Mouse (Mus musculus) macrophage (primary cell): ENCODE data around the gene Arf3. TPM values are rescaled to one million over a fixed set of nuclear protein-coding genes. Genes with fewer than 3 reads are reported as not detected.
A peak's percentile ranks its signal among the peaks of the same experiment; 100 is the strongest.

Experiments used
- H3K27ac ChIP-seq: fragments of 350-480 bp; formaldehyde crosslinking; 2 replicates; pipeline ENCODE4 v1.9.0; 2021
- H3K36me3 ChIP-seq: fragments of 350-480 bp; formaldehyde crosslinking; 2 replicates; pipeline ENCODE4 v1.9.0; 2021; ENCODE audit errors: inconsistent target
- H3K4me3 ChIP-seq: fragments of 350-480 bp; formaldehyde crosslinking; 2 replicates; pipeline ENCODE4 v1.9.0; 2021; ENCODE audit errors: inconsistent target
- H3K79me2 ChIP-seq: fragments of 350-480 bp; formaldehyde crosslinking; 2 replicates; pipeline ENCODE4 v1.9.0; 2021; ENCODE audit errors: inconsistent target
- WGBS: methylation state at CpG from one replicate; pipeline ENCODE4 v1.1.7; 2026; ENCODE audit warnings: inconsistent platforms; ENCODE audit not compliant: missing documents; 5-methylcytosine and 5-hydroxymethylcytosine counted together
- polyA plus RNA-seq: library from polyadenylated mRNA; stranded (reverse); fragments of 250-400 nt; gene quantifications from 3 replicates; pipeline ENCODE4 v1.2.4, GENCODE M21; 2018; ENCODE audit warnings: inconsistent platforms

Gene Arf3
- polyA plus RNA-seq, 1 experiment from 2014 or later = 100 TPM

- Histone ChIP-seq H3K4me3 (no peak overlapping the region), H3K27ac (no peak overlapping the region), H3K36me3 (no peaks in the 10 kb centered on the region), H3K79me2 (no peaks in the 10 kb centered on the region)
- WGBS = 23% methylated on average over 7 of the region's 8 CpGs
Measured at GRCm38 (mm10) chr15:98780075-98780474, 17.1 kb upstream of the Arf3 start.

- Histone ChIP-seq H3K79me2 (no peaks in the 10 kb centered on the region), H3K4me3 (no peak overlapping the region), H3K27ac (no peak overlapping the region), H3K36me3 (no peaks in the 10 kb centered on the region)
- 10% methylated on average over 2 of the region's 11 CpGs for WGBS
Measured at GRCm38 (mm10) chr15:98778806-98779205, 15.8 kb upstream of the Arf3 start.

GRCm38 (mm10) chr15:98778191-98778770, 15.3 kb upstream of the Arf3 start:
- no peak overlapping the region for H3K27ac ChIP-seq
- no peak overlapping the region for H3K4me3 ChIP-seq
- WGBS = 4% methylated on average over 17 of the region's 25 CpGs
- H3K79me2 ChIP-seq = no peaks in the 10 kb centered on the region
- no peaks in the 10 kb centered on the region for H3K36me3 ChIP-seq

- H3K79me2 ChIP-seq = no peaks in the 10 kb centered on the region
- no peak within 1 kb of the TSS for H3K27ac ChIP-seq
- H3K36me3 ChIP-seq = no peaks in the 10 kb centered on the region
- 3% methylated on average over 33 of the region's 33 CpGs for WGBS
- no peak within 1 kb of the TSS for H3K4me3 ChIP-seq
Measured at GRCm38 (mm10) chr15:98777762-98778161, 14.7 kb upstream of the Arf3 start, which contains the start of gene Wnt10b. TSS of gene Wnt10b (minus strand) at chr15:98778150.

GRCm38 (mm10) chr15:98777005-98777616, 14.1 kb upstream of the Arf3 start:
- Histone ChIP-seq H3K27ac (no peak overlapping the region), H3K36me3 (no peaks in the 10 kb centered on the region), H3K79me2 (no peaks in the 10 kb centered on the region), H3K4me3 (no peak overlapping the region)
- WGBS = 17% methylated on average over 19 of the region's 19 CpGs

- H3K36me3 ChIP-seq = no peaks in the 10 kb centered on the region
- no peaks in the 10 kb centered on the region for H3K79me2 ChIP-seq
- no peak overlapping the region for H3K27ac ChIP-seq
- 11% methylated on average over 62 of the region's 62 CpGs for WGBS
- no peak overlapping the region for H3K4me3 ChIP-seq
Measured at GRCm38 (mm10) chr15:98776280-98777004, 13.4 kb upstream of the Arf3 start.

- no peak overlapping the region for H3K4me3 ChIP-seq
- no peaks in the 10 kb centered on the region for H3K79me2 ChIP-seq
- no peak overlapping the region for H3K27ac ChIP-seq
- WGBS = 52% methylated on average over 5 of the region's 5 CpGs
- no peaks in the 10 kb centered on the region for H3K36me3 ChIP-seq
Measured at GRCm38 (mm10) chr15:98775533-98775932, 12.5 kb upstream of the Arf3 start.

- Histone ChIP-seq H3K4me3 (no peak overlapping the region), H3K36me3 (no peaks in the 10 kb centered on the region), H3K79me2 (no peaks in the 10 kb centered on the region), H3K27ac (no peak overlapping the region)
- WGBS = 93% methylated on average over 15 of the region's 15 CpGs
Measured at GRCm38 (mm10) chr15:98774096-98774495, 11.1 kb upstream of the Arf3 start.

- Histone ChIP-seq H3K27ac (no peak overlapping the region), H3K36me3 (no peaks in the 10 kb centered on the region), H3K4me3 (peak overlapping the region; percentile 10; the same call in 1 of the 2 replicates), H3K79me2 (no peaks in the 10 kb centered on the region)
- WGBS = 8% methylated on average over 36 of the region's 36 CpGs
Measured at GRCm38 (mm10) chr15:98772511-98773211, 9.6 kb upstream of the Arf3 start.

GRCm38 (mm10) chr15:98771813-98772425, 8.9 kb upstream of the Arf3 start:
- no peak overlapping the region for H3K27ac ChIP-seq
- peak overlapping the region; percentile 10; the same call in 1 of the 2 replicates for H3K4me3 ChIP-seq
- WGBS = 28% methylated on average over 12 of the region's 12 CpGs
- no peaks in the 10 kb centered on the region for H3K36me3 ChIP-seq
- H3K79me2 ChIP-seq = no peaks in the 10 kb centered on the region

GRCm38 (mm10) chr15:98768259-98768658, 5.2 kb upstream of the Arf3 start:
- H3K4me3 ChIP-seq = no peak overlapping the region
- H3K36me3 ChIP-seq = no peaks in the 10 kb centered on the region
- no peak overlapping the region for H3K27ac ChIP-seq
- H3K79me2 ChIP-seq = no peaks in the 10 kb centered on the region
- WGBS = 95% methylated on average over 5 of the region's 5 CpGs

- 86% methylated on average over 4 of the region's 4 CpGs for WGBS
- Histone ChIP-seq H3K27ac (no peak overlapping the region), H3K4me3 (no peak overlapping the region), H3K36me3 (no peaks in the 10 kb centered on the region), H3K79me2 (peaks cover 16% of the 10 kb centered on the region)
Measured at GRCm38 (mm10) chr15:98765929-98766328, 2.9 kb upstream of the Arf3 start.

GRCm38 (mm10) chr15:98762201-98762621, 803 bp downstream of the Arf3 start:
- Histone ChIP-seq H3K36me3 (no peaks in the 10 kb centered on the region), H3K4me3 (peak overlapping the region; percentile 58), H3K79me2 (peaks cover 54% of the 10 kb centered on the region), H3K27ac (peak overlapping the region; percentile 55)
- 2% methylated on average over 22 of the region's 24 CpGs for WGBS

- H3K4me3 ChIP-seq = no peak overlapping the region
- H3K27ac ChIP-seq = no peak overlapping the region
- peaks cover 100% of the 10 kb centered on the region for H3K79me2 ChIP-seq
- 97% methylated on average over 2 of the region's 2 CpGs for WGBS
- peaks cover 18% of the 10 kb centered on the region; the same call in 1 of the 2 replicates for H3K36me3 ChIP-seq
Measured at GRCm38 (mm10) chr15:98754125-98754524, 8.9 kb downstream of the Arf3 start.
